Comparison of ENCODE assay signal across 10 mouse cellular contexts in genomic region chr7:102137464-102137863, GRCm38 (mm10). TPM values are rescaled to one million over a fixed set of nuclear protein-coding genes. Genes with fewer than 3 reads are reported as not detected.
DNase-seq lines count a peak whose midpoint lies in the region; ATAC-seq and TF ChIP-seq lines count a peak whose summit lies in the region.
"Had no signal": no experiment of that assay in that cellular context is flagged by ENCODE, and none has a peak within 500 bp of the region (broad histone marks: within the 10 kb centered on the region; RNA-seq: fewer than 3 reads in every experiment).

No protein-coding gene starts in this region.

- H3K36me3 ChIP-seq in midbrain, postnatal 0 days (ENCODE audit: insufficient read depth, low read length), result peaks cover 45% of the 10 kb centered on the region
- H3K36me3 ChIP-seq in heart, embryonic 10.5 days, result peaks cover 89% of the 10 kb centered on the region

- TF ChIP-seq CTCF in midbrain, postnatal 0 days (IDR thresholded peaks at IDR 0.05), result peak; percentile 65

- no peak overlapping the region for H3K9ac ChIP-seq in midbrain, postnatal 0 days (replicated peaks; ENCODE audit: low read length, poor library complexity, severe bottlenecking)
- H3K9ac ChIP-seq: stomach, embryonic 15.5 days had no signal

- no peaks in the 10 kb centered on the region for H3K4me1 ChIP-seq in midbrain, postnatal 0 days (ENCODE audit: insufficient read depth, low read length)
- H3K4me1 ChIP-seq in heart, embryonic 10.5 days, result no peaks in the 10 kb centered on the region
- H3K4me1 ChIP-seq: stomach, embryonic 15.5 days had no signal

- WGBS in midbrain, postnatal 0 days, result 91% methylated on average over 1 of the region's 1 CpGs
- 84% methylated on average over 1 of the region's 1 CpGs for WGBS in heart, embryonic 10.5 days

- DNase-seq in heart, postnatal 4 days, result peak; percentile 46
- DNase-seq in heart, adult 8-10 months (ENCODE audit: low spot score), result no peak
- peak; percentile 61 for DNase-seq in A20 (ENCODE audit: low read depth, low spot score)
- DNase-seq in NIH3T3 (ENCODE audit: low read depth), result peak; percentile 52
- peak; percentile 17 for DNase-seq in midbrain, postnatal 0 days (ENCODE audit: low spot score)
- no peak for DNase-seq in urinary bladder, postnatal 4 days (ENCODE audit: low spot score in 2 of 2)
- no peak for DNase-seq in heart, embryonic 10.5 days (ENCODE audit: low spot score)

- no peaks in the 10 kb centered on the region for H3K27me3 ChIP-seq in midbrain, postnatal 0 days (ENCODE audit: insufficient read depth, low read length)
- no peaks in the 10 kb centered on the region for H3K27me3 ChIP-seq in heart, embryonic 10.5 days (ENCODE audit: insufficient read depth, poor library complexity, severe bottlenecking)
- H3K27me3 ChIP-seq: stomach, embryonic 15.5 days had no signal

- ATAC-seq in erythroblast, adult 5-6 weeks (replicated peaks; ENCODE audit: low FRiP score, poor library complexity, severe bottlenecking), result peak; percentile 81
- no peak for ATAC-seq in midbrain, postnatal 0 days (ENCODE audit: low FRiP score)

- H3K4me2 ChIP-seq in midbrain, postnatal 0 days (ENCODE audit: low read depth, low read length, poor library complexity, severe bottlenecking), result no peak overlapping the region
- H3K4me2 ChIP-seq: stomach, embryonic 15.5 days had no signal

- no peaks in the 10 kb centered on the region for H3K9me3 ChIP-seq in midbrain, postnatal 0 days (ENCODE audit: low read length)
- H3K9me3 ChIP-seq in heart, embryonic 10.5 days, result no peaks in the 10 kb centered on the region
- H3K9me3 ChIP-seq: stomach, embryonic 15.5 days had no signal

- no peak overlapping the region for H3K4me3 ChIP-seq in midbrain, postnatal 0 days (ENCODE audit: low read depth, low read length)
- H3K4me3 ChIP-seq in heart, embryonic 10.5 days, result no peak overlapping the region
- H3K4me3 ChIP-seq: stomach, embryonic 15.5 days had no signal

- no peak overlapping the region for H3K27ac ChIP-seq in midbrain, postnatal 0 days (ENCODE audit: low read depth, low read length)
- no peak overlapping the region for H3K27ac ChIP-seq in heart, embryonic 10.5 days
- H3K27ac ChIP-seq: stomach, embryonic 15.5 days had no signal

RNA-seq across cellular contexts. Expression of gene Chrna10, which starts 20.8 kb away (rescaled TPM):
- under 1 TPM in 1 of 2 experiments, not detected in 1; 0.10 TPM for total RNA-seq in heart, postnatal 4 days (2021)
- not detected for total RNA-seq in heart, adult 8-10 months (2022)
- total RNA-seq in erythroblast, adult 5-6 weeks (2015; ENCODE audit: low replicate concordance), result not detected in 2 replicates
- total RNA-seq in erythroblast, adult 5-6 weeks (2017; ENCODE audit: low replicate concordance), result not detected in 2 replicates
- 0.05 TPM in 1 of 2 replicates, not detected in the other for total RNA-seq in midbrain, postnatal 0 days (2014; rRNA removed)
- not detected in 2 replicates for polyA plus RNA-seq in midbrain, postnatal 0 days (2015; fragmentation: Nextera tagmentation; extraction: Ambion mirVana)
- polyA plus RNA-seq in heart, embryonic 10.5 days (2016; fragmentation: Nextera tagmentation; extraction: Ambion mirVana), result 0.06 TPM in 2 replicates
- polyA plus RNA-seq: stomach, embryonic 15.5 days had no signal

RNA-seq across cellular contexts. Expression of gene Art5, which starts 28.2 kb away (rescaled TPM):
- 1 to 10 TPM in 1 of 2 experiments, under 1 TPM in 1; 0.45 to 1.1 TPM for total RNA-seq in heart, postnatal 4 days (2021)
- 10 to 100 TPM; 15.4 to 33.2 (median 23.0) TPM for total RNA-seq in heart, adult 8-10 months (2022)
- total RNA-seq in erythroblast, adult 5-6 weeks (2015; ENCODE audit: low replicate concordance), result not detected in 2 replicates
- total RNA-seq in erythroblast, adult 5-6 weeks (2017; ENCODE audit: low replicate concordance), result not detected in 2 replicates
- 0.49 TPM in 1 of 2 replicates, not detected in the other for total RNA-seq in midbrain, postnatal 0 days (2014; rRNA removed)
- polyA plus RNA-seq in midbrain, postnatal 0 days (2015; fragmentation: Nextera tagmentation; extraction: Ambion mirVana), result 0.18 and 0.23 TPM in 2 replicates
- polyA plus RNA-seq in heart, embryonic 10.5 days (2016; fragmentation: Nextera tagmentation; extraction: Ambion mirVana), result 3.8 and 4.2 TPM in 2 replicates

RNA-seq across cellular contexts. Expression of gene Art1, which starts 35.9 kb away (rescaled TPM):
- 1 to 10 TPM; 8.0 to 8.1 TPM for total RNA-seq in heart, postnatal 4 days (2021)
- 100 to 1,000 TPM; 301 to 387 (median 344) TPM for total RNA-seq in heart, adult 8-10 months (2022)
- not detected in 2 replicates for total RNA-seq in erythroblast, adult 5-6 weeks (2015; ENCODE audit: low replicate concordance)
- not detected in 2 replicates for total RNA-seq in erythroblast, adult 5-6 weeks (2017; ENCODE audit: low replicate concordance)
- 0.33 TPM in 1 of 2 replicates, not detected in the other for total RNA-seq in midbrain, postnatal 0 days (2014; rRNA removed)
- polyA plus RNA-seq in midbrain, postnatal 0 days (2015; fragmentation: Nextera tagmentation; extraction: Ambion mirVana), result 0.18 and 0.22 TPM in 2 replicates
- 8.1 and 18.4 TPM in 2 replicates for polyA plus RNA-seq in heart, embryonic 10.5 days (2016; fragmentation: Nextera tagmentation; extraction: Ambion mirVana)

RNA-seq across cellular contexts. Expression of gene Trpc2, which starts 54.5 kb away (rescaled TPM):
- under 1 TPM; 0.36 to 0.50 TPM for total RNA-seq in heart, postnatal 4 days (2021)
- total RNA-seq in heart, adult 8-10 months (2022), result under 1 TPM in 2 of 4 experiments, not detected in 2; 0.11 to 0.87 TPM
- total RNA-seq in erythroblast, adult 5-6 weeks (2015; ENCODE audit: low replicate concordance), result 0.63 TPM in 1 of 2 replicates, not detected in the other
- 0.28 TPM in 1 of 2 replicates, not detected in the other for total RNA-seq in erythroblast, adult 5-6 weeks (2017; ENCODE audit: low replicate concordance)
- 0.24 TPM in 1 of 2 replicates, not detected in the other for total RNA-seq in midbrain, postnatal 0 days (2014; rRNA removed)
- 0.43 TPM in 1 of 2 replicates, not detected in the other for polyA plus RNA-seq in midbrain, postnatal 0 days (2015; fragmentation: Nextera tagmentation; extraction: Ambion mirVana)
- not detected in 2 replicates for polyA plus RNA-seq in heart, embryonic 10.5 days (2016; fragmentation: Nextera tagmentation; extraction: Ambion mirVana)
- polyA plus RNA-seq: embryonic facial prominence, embryonic 14.5 days; stomach, embryonic 15.5 days had no signal

Comparison
In these comparisons a context has a peak if more than half of its experiments do, and no peak if none do; other contexts are left out.
1. DNase-seq: peak in heart, postnatal 4 days (single experiment), A20 (single experiment), NIH3T3 (single experiment) and midbrain, postnatal 0 days (single experiment); none in heart, adult 8-10 months (single experiment), urinary bladder, postnatal 4 days (0 of 2) and heart, embryonic 10.5 days (single experiment).
2. RNA of gene Art5, which starts 28.2 kb away (total RNA-seq): 15.4 to 33.2 TPM in heart, adult 8-10 months; 0.45 to 1.1 TPM in heart, postnatal 4 days, 0.49 TPM in midbrain, postnatal 0 days and not detected in erythroblast, adult 5-6 weeks; every median in the first group is over 4 times any median in the second.
3. RNA of gene Art1, which starts 35.9 kb away (total RNA-seq): 301 to 387 TPM in heart, adult 8-10 months; 8.0 to 8.1 TPM in heart, postnatal 4 days, 0.33 TPM in midbrain, postnatal 0 days and not detected in erythroblast, adult 5-6 weeks; every median in the first group is over 10 times any median in the second.